Mouse (Mus musculus): Measurements from ENCODE around the gene Fars2. TPM values are rescaled to one million over a fixed set of nuclear protein-coding genes. Genes with fewer than 3 reads are reported as not detected.

The Fars2 gene
- polyA plus RNA-seq, 1 experiment from 2014 or later, result 38.1 TPM

GRCm38 (mm10) chr13:36199288-36199687 is 82.1 kb downstream of the Fars2 start:
- Histone ChIP-seq H3K4me3 (ENCODE audit: low read length) (no peak overlapping the region), H3K9ac (ENCODE audit: low read length) (no peak overlapping the region), H3K9me3 (ENCODE audit: control insufficient read depth, low read length) (no peaks in the 10 kb centered on the region), H3K4me2 (ENCODE audit: low read depth, low read length) (no peak overlapping the region), H3K4me1 (replicated peaks; ENCODE audit: control insufficient read depth, insufficient read depth, low read length) (0 out of 2 replicates have a peak, but pooled peaks cover 7% of the 10 kb centered on the region), H3K27me3 (ENCODE audit: control insufficient read depth, insufficient read depth, low read depth, low read length) (no peaks in the 10 kb centered on the region), H3K36me3 (ENCODE audit: control insufficient read depth, insufficient read depth, low read length) (no peaks in the 10 kb centered on the region), H3K27ac (ENCODE audit: low read length) (no peak overlapping the region)
- no peak for ATAC-seq (ENCODE audit: low read depth)
- WGBS, result 78% methylated on average over 1 of the region's 1 CpGs

DNA sequence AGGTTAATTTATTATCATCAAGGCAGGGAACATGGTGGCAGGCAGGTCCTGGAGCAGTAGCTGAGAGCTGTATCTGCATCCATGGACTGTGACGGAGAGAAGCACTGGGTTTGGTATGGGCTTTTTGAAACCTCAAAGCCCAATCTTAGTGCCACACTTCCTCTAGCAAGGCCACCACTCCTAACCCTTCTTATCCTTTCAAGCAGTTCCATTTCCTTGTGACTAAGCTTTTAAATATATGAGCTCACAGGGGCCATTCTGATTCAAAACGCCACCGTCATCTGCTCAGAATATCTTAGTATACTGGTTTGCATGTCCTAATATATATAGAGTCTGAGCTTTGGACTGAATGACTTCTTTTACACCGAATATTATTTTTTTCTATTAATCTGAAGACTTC is 83.2 kb downstream of the Fars2 start:
- no peak overlapping the region for H3K27ac ChIP-seq (ENCODE audit: low read length)
- no peak for ATAC-seq (ENCODE audit: low read depth)
- H3K36me3 ChIP-seq (ENCODE audit: control insufficient read depth, insufficient read depth, low read length), result 0 out of 2 replicates have a peak, but pooled peaks cover 2% of the 10 kb centered on the region
- no peak overlapping the region for H3K4me2 ChIP-seq (ENCODE audit: low read depth, low read length)
- 0 out of 2 replicates have a peak, but pooled peaks cover 7% of the 10 kb centered on the region for H3K4me1 ChIP-seq (replicated peaks; ENCODE audit: control insufficient read depth, insufficient read depth, low read length)
- no peak overlapping the region for H3K4me3 ChIP-seq (ENCODE audit: low read length)
- H3K9ac ChIP-seq (ENCODE audit: low read length), result no peak overlapping the region
- WGBS, result 84% methylated on average over 4 of the region's 4 CpGs
- H3K27me3 ChIP-seq (ENCODE audit: control insufficient read depth, insufficient read depth, low read depth, low read length), result no peaks in the 10 kb centered on the region
- no peaks in the 10 kb centered on the region for H3K9me3 ChIP-seq (ENCODE audit: control insufficient read depth, low read length)

DNA sequence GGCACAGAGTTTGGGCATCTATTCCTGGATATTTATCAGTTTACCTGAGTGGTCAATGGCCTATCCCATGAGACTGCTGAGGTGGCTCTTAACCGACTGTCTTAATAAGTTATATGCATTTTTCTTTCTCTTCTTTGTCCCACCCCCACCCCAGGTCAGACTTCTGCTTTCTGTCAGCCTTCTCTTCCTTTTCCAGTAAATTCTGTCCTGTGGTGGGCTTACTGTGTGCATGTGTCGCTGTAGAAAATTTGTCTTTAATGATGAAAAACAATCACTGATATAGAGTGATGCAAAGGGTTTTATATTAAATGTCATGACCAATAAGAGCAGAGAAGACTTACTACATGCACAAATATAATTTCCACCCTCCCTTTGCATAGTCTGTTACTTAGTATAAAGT is 85.3 kb downstream of the Fars2 start:
- no peak overlapping the region for H3K4me2 ChIP-seq (ENCODE audit: low read depth, low read length)
- 0 out of 2 replicates have a peak, but pooled peaks cover 2% of the 10 kb centered on the region for H3K36me3 ChIP-seq (ENCODE audit: control insufficient read depth, insufficient read depth, low read length)
- no peaks in the 10 kb centered on the region for H3K27me3 ChIP-seq (ENCODE audit: control insufficient read depth, insufficient read depth, low read depth, low read length)
- no peak overlapping the region for H3K27ac ChIP-seq (ENCODE audit: low read length)
- WGBS, result 76% methylated on average over 2 of the region's 2 CpGs
- ATAC-seq (ENCODE audit: low read depth), result no peak
- H3K4me3 ChIP-seq (ENCODE audit: low read length), result no peak overlapping the region
- no peak overlapping the region for H3K9ac ChIP-seq (ENCODE audit: low read length)
- H3K4me1 ChIP-seq (replicated peaks; ENCODE audit: control insufficient read depth, insufficient read depth, low read length), result 0 out of 2 replicates have a peak, but pooled peaks cover under 1% of the 10 kb centered on the region
- no peaks in the 10 kb centered on the region for H3K9me3 ChIP-seq (ENCODE audit: control insufficient read depth, low read length)

DNA sequence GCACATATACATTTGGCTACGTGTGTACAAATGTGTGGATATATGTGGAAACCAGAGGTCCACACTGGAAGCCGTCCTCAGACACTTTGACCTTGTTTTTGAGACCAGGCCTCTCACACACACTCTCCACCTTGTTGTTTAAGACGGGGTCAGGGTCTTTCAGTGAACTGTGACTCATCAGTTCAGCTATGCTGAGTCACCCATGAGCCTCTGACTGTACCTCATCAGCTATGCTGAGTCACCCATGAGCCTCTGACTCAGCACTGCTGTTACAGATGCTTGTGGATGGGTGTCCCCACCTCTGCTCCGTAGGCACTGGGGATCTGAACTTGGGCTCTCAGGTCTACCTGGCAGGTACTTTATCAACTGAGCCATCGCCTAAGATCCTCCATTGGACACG is 85.8 kb downstream of the Fars2 start:
- no peak for ATAC-seq (ENCODE audit: low read depth)

DNA sequence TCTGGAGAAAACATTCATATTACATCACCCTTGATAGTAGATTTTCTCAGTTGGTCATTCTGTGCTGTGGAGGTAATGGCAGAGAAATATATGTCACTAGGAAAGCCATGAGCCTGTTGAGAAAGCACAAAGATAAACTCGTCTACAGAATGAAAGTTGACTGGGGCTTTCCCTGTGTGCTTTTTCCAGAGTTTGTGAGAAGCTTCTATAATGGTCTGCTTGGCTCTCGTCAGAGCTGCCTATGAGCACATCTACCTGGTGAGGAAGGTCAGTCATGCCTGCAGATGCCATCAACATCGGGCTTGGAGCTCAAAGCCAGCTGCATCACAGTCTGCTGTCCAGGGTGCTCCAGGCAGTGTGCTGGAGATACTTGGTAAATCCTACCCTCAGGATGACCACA is 87.1 kb downstream of the Fars2 start:
- Histone ChIP-seq H3K9ac (ENCODE audit: low read length) (no peak overlapping the region), H3K4me2 (ENCODE audit: low read depth, low read length) (no peak overlapping the region), H3K27ac (ENCODE audit: low read length) (no peak overlapping the region), H3K4me1 (replicated peaks; ENCODE audit: control insufficient read depth, insufficient read depth, low read length) (no peaks in the 10 kb centered on the region), H3K9me3 (ENCODE audit: control insufficient read depth, low read length) (no peaks in the 10 kb centered on the region), H3K36me3 (ENCODE audit: control insufficient read depth, insufficient read depth, low read length) (0 out of 2 replicates have a peak, but pooled peaks cover 2% of the 10 kb centered on the region), H3K4me3 (ENCODE audit: low read length) (no peak overlapping the region), H3K27me3 (ENCODE audit: control insufficient read depth, insufficient read depth, low read depth, low read length) (no peaks in the 10 kb centered on the region)
- ATAC-seq (ENCODE audit: low read depth), result no peak
- WGBS, result 78% methylated on average over 3 of the region's 3 CpGs

More for the DNA sequence above, 85.8 kb downstream of the Fars2 start:
- H3K4me2 ChIP-seq (ENCODE audit: low read depth, low read length), result no peak overlapping the region
- WGBS, result 75% methylated on average over 6 of the region's 6 CpGs
- H3K9ac ChIP-seq (ENCODE audit: low read length), result no peak overlapping the region
- no peaks in the 10 kb centered on the region for H3K4me1 ChIP-seq (replicated peaks; ENCODE audit: control insufficient read depth, insufficient read depth, low read length)
- H3K27me3 ChIP-seq (ENCODE audit: control insufficient read depth, insufficient read depth, low read depth, low read length), result no peaks in the 10 kb centered on the region
- 0 out of 2 replicates have a peak, but pooled peaks cover 2% of the 10 kb centered on the region for H3K36me3 ChIP-seq (ENCODE audit: control insufficient read depth, insufficient read depth, low read length)
- no peak overlapping the region for H3K27ac ChIP-seq (ENCODE audit: low read length)
- H3K9me3 ChIP-seq (ENCODE audit: control insufficient read depth, low read length), result no peaks in the 10 kb centered on the region
- H3K4me3 ChIP-seq (ENCODE audit: low read length), result no peak overlapping the region

GRCm38 (mm10) chr13:36210965-36211364 is 93.8 kb downstream of the Fars2 start:
- H3K27ac ChIP-seq (ENCODE audit: low read length), result no peak overlapping the region
- no peak for ATAC-seq (ENCODE audit: low read depth)
- no peaks in the 10 kb centered on the region for H3K9me3 ChIP-seq (ENCODE audit: control insufficient read depth, low read length)
- WGBS, result 77% methylated on average over 3 of the region's 3 CpGs
- H3K4me2 ChIP-seq (ENCODE audit: low read depth, low read length), result no peak overlapping the region
- H3K27me3 ChIP-seq (ENCODE audit: control insufficient read depth, insufficient read depth, low read depth, low read length), result no peaks in the 10 kb centered on the region
- H3K9ac ChIP-seq (ENCODE audit: low read length), result no peak overlapping the region
- no peak overlapping the region for H3K4me3 ChIP-seq (ENCODE audit: low read length)
- no peaks in the 10 kb centered on the region for H3K36me3 ChIP-seq (ENCODE audit: control insufficient read depth, insufficient read depth, low read length)
- no peaks in the 10 kb centered on the region for H3K4me1 ChIP-seq (replicated peaks; ENCODE audit: control insufficient read depth, insufficient read depth, low read length)

DNA sequence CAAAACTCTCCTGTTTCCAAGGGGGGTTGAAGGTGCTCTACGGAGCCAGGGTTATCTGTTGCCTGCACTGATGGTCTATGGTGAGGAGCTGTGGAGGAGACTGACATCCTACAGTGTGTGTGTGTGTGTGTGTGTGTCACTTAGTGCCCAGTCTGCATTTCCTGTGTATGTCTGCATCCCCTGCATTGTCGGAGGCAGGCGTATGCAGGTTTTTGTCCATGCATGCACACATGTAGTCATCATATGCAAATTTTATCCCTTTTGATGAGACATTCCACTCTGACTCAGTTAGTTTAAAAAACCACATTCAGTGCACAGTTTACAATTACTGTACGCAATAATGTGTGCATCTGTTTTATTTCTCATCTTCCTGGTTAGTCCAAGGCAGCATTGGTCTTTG is 96.8 kb downstream of the Fars2 start:
- Histone ChIP-seq H3K9me3 (ENCODE audit: control insufficient read depth, low read length) (no peaks in the 10 kb centered on the region), H3K27me3 (ENCODE audit: control insufficient read depth, insufficient read depth, low read depth, low read length) (no peaks in the 10 kb centered on the region), H3K4me1 (replicated peaks; ENCODE audit: control insufficient read depth, insufficient read depth, low read length) (no peaks in the 10 kb centered on the region), H3K4me3 (ENCODE audit: low read length) (no peak overlapping the region), H3K27ac (ENCODE audit: low read length) (no peak overlapping the region), H3K4me2 (ENCODE audit: low read depth, low read length) (no peak overlapping the region), H3K9ac (ENCODE audit: low read length) (no peak overlapping the region), H3K36me3 (ENCODE audit: control insufficient read depth, insufficient read depth, low read length) (no peaks in the 10 kb centered on the region)
- ATAC-seq (ENCODE audit: low read depth), result no peak
- 77% methylated on average over 4 of the region's 4 CpGs for WGBS

GRCm38 (mm10) chr13:36216005-36216404 is 98.8 kb downstream of the Fars2 start:
- no peaks in the 10 kb centered on the region for H3K36me3 ChIP-seq (ENCODE audit: control insufficient read depth, insufficient read depth, low read length)
- H3K27me3 ChIP-seq (ENCODE audit: control insufficient read depth, insufficient read depth, low read depth, low read length), result no peaks in the 10 kb centered on the region
- no peak for ATAC-seq (ENCODE audit: low read depth)
- no peak overlapping the region for H3K4me3 ChIP-seq (ENCODE audit: low read length)
- H3K27ac ChIP-seq (ENCODE audit: low read length), result no peak overlapping the region
- H3K9me3 ChIP-seq (ENCODE audit: control insufficient read depth, low read length), result no peaks in the 10 kb centered on the region
- no peak overlapping the region for H3K4me2 ChIP-seq (ENCODE audit: low read depth, low read length)
- no peaks in the 10 kb centered on the region for H3K4me1 ChIP-seq (replicated peaks; ENCODE audit: control insufficient read depth, insufficient read depth, low read length)
- H3K9ac ChIP-seq (ENCODE audit: low read length), result no peak overlapping the region
- 95% methylated on average over 3 of the region's 3 CpGs for WGBS

DNA sequence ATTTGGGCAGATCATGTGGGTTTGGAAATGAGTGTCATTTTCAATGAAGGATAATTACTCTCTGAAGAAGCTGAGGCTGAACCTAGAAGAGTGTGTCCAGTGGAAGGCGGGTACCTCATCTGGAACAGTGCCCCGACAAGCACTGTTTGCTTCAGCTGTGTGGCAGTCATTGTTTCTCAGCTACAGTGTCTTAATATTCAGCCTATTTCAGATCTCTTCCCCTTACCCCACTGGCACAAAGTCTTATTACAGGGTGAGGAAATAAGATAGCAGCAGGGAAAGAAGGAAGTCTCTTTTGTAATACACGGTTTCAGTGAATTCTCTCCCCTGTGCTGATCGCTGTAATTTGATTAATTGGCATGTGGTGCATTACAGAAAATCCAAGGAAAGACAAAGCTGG is 101.1 kb downstream of the Fars2 start:
- no peak overlapping the region for H3K9ac ChIP-seq (ENCODE audit: low read length)
- no peak overlapping the region for H3K4me3 ChIP-seq (ENCODE audit: low read length)
- no peak for ATAC-seq (ENCODE audit: low read depth)
- 75% methylated on average over 4 of the region's 4 CpGs for WGBS
- no peaks in the 10 kb centered on the region for H3K9me3 ChIP-seq (ENCODE audit: control insufficient read depth, low read length)
- H3K4me1 ChIP-seq (replicated peaks; ENCODE audit: control insufficient read depth, insufficient read depth, low read length), result no peaks in the 10 kb centered on the region
- no peaks in the 10 kb centered on the region for H3K36me3 ChIP-seq (ENCODE audit: control insufficient read depth, insufficient read depth, low read length)
- H3K4me2 ChIP-seq (ENCODE audit: low read depth, low read length), result no peak overlapping the region
- no peaks in the 10 kb centered on the region for H3K27me3 ChIP-seq (ENCODE audit: control insufficient read depth, insufficient read depth, low read depth, low read length)
- no peak overlapping the region for H3K27ac ChIP-seq (ENCODE audit: low read length)

- WGBS, result 67% methylated on average over 5 of the region's 5 CpGs
- Histone ChIP-seq H3K4me3 (ENCODE audit: low read length) (no peak overlapping the region), H3K4me1 (replicated peaks; ENCODE audit: control insufficient read depth, insufficient read depth, low read length) (no peaks in the 10 kb centered on the region), H3K27me3 (ENCODE audit: control insufficient read depth, insufficient read depth, low read depth, low read length) (no peaks in the 10 kb centered on the region), H3K27ac (ENCODE audit: low read length) (no peak overlapping the region), H3K36me3 (ENCODE audit: control insufficient read depth, insufficient read depth, low read length) (no peaks in the 10 kb centered on the region), H3K9ac (ENCODE audit: low read length) (no peak overlapping the region), H3K9me3 (ENCODE audit: control insufficient read depth, low read length) (no peaks in the 10 kb centered on the region), H3K4me2 (ENCODE audit: low read depth, low read length) (no peak overlapping the region)
- ATAC-seq (ENCODE audit: low read depth), result no peak
These were observed 102.3 kb downstream of the Fars2 start for GRCm38 (mm10) chr13:36219506-36219905.
